Mouse (Mus musculus) WW6 (cell line): ENCODE results near the gene Gm8108.
"Not testable (repeated sequence)": the region's sequence is repeated elsewhere in the genome, so short reads cannot be mapped to it uniquely, and the experiment has no call there.

ENCODE experiments used
- DNase-seq: peaks from one replicate; pipeline ENCODE4 v3.0.0-alpha.2; 2013; ENCODE audit warnings: low read depth, low spot score

Gm8108 gene

DNA sequence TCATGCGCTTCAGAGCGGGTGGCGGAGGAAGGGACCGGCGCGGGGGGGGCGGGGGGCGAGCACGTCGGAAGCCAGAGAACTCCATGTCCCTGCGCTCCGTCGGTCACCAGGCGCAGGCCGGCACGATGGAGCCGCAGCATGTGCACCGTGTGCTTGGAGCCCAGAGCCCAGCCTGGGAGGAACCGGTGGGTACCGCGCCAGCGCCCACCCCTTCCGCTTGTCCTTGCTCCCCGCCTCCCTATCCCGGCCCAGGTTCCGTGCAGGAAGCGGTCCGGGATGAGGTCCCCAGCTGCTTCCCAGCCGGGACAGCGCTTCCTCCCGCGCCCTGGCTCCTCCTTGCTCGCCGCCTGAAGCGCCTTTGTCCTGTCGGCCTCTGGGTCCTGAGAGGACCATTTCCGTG, at the start of gene Gm8108:
TSS of gene Gm8108 (plus strand) at position 101 of the 400 bp plus-strand sequence.
- DNase-seq, result not testable (repeated sequence)

DNA sequence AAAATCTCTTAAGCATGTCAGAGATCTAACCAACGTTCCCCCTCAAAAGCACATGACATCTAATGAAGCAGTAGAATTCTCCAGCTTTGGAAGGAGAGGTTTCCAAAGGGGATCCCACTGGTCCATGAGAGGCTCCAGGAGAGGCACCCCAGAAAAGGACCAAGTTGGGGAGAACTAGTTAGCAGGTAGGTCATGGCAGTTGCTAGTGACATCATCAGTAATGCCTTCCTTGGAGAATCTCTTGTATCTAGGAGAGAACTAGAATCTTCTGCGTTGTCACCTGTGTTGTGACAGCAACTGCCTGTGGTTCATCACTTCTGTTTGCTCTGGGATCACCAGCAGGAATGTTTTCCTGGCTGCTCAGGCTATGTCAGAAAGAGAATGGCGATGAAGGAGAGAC, 26.5 kb upstream of the Gm8108 start, which contains the start of gene Gm3115:
TSS of gene Gm3115 (plus strand) at position 301 of the 400 bp plus-strand sequence.
- not testable (repeated sequence) for DNase-seq

DNA sequence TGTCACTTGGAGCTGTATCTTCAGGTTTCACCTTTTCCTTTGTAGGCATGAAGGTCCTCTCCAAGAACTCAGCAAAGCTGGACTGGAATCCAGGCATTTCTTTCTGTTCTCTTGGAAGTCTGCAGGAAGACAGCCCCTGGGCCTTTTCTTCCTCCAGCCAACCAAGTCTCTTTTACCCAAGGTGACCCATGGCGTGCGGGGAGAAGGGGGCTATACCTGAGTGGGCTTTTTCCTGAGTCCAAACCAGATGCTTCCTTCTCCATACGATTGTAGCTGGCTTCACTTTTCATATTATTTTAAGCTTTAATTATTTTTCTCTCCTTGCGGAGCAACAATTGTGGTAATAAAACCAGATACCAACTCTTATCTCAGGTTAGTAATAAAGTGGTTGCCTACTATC, 31.3 kb downstream of the Gm8108 start:
- not testable (repeated sequence) for DNase-seq

DNA sequence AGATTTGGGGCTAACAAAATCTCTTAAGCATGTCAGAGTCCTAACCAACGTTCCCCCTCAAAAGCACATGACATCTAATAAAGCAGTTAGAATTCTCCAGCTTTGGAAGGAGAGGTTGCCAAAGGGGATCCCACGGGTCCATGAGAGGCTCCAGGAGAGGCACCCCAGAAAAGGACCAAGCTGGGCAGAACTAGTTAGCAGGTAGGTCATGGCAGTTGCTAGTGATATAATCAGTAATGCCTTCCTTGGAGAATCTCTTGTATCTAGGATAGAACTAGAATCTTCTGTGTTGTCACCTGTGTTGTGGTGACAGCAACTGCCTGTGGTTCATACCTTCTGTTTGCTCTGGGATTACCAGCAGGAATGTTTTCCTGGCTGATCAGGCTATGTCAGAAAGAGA, 54.4 kb downstream of the Gm8108 start, which contains the start of gene Gm3127:
TSS of gene Gm3127 (plus strand) at position 301 of the 400 bp plus-strand sequence.
- not testable (repeated sequence) for DNase-seq

DNA sequence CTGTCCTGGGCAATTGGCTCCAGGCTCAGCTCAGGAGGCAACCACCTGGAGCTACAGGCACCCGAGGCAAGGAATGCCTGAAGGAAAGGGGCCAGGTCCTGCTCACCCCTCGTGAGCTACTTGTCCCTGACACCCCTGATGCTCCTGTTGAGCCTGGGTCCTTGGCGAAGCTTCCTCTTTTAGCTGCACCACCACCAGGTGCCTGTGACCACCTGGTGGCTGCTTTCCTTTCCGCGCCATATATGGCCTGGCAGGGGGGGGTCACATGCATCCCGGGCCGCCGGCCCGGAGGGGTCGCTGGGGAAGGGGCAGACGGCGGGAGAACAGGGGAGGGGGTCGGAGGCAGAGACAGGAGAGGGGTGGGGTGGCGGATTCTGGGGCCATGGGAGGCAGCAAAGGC, 71.7 kb downstream of the Gm8108 start:
- DNase-seq, result not testable (repeated sequence)
